Comparison of ENCODE assay signal across 7 mouse cellular contexts in the genomic region with DNA sequence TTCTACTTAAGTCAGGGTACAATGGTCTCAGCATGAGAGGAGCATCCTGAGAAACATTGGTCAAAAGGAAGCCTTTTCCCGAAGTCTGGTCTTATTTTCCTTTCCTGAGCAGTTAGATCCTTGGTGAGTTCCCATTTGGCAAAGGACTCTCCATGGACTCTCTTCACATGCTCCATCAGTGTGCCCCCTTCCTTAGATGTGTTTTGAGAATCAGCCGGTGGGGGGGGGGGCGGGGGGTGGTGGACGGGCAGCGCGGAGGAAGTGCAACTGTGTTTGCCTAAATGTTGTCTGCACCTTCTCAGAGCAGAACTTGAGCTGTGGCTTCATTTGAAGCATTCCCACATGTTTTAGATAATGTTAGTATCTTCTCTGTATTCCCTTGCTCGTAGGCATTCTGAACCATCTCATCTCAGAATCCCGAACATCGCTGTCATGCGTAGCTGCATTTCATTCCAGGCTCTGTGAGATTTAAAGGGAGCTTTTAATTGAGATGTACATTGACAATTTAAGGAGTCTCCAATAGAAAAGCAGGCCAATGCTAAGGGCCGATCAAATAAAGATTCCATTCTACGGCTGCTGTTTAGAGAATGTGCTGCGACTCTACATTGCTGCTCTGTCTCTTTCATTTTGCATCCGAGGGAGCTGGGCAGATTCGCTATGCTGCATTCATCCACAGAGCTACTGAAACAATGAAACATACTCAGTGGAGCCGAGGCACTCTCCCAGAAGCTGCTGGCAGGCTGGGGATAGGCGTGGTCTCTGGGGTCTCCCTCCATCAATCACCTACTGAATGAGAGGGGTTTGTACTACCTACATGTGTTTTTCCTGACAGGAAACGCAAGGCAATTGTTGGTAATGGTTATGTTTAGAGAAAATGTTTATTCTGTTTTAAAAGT.
DNase-seq lines count a peak whose midpoint lies in the region; ATAC-seq and TF ChIP-seq lines count a peak whose summit lies in the region.

No protein-coding gene starts in this region.

- TF ChIP-seq CTCF in lung, postnatal 0 days (IDR thresholded peaks at IDR 0.05), result no peak

- H3K4me2 ChIP-seq in embryonic facial prominence, embryonic 12.5 days (replicated peaks), result peak overlapping the region; percentile 28; the same call in 1 of the 2 replicates
- H3K4me2 ChIP-seq in lung, postnatal 0 days (replicated peaks; ENCODE audit: low read depth, low read length), result peak overlapping the region; percentile 14; the same call in 1 of the 2 replicates
- no peak overlapping the region for H3K4me2 ChIP-seq in heart, embryonic 12.5 days
- no peak overlapping the region for H3K4me2 ChIP-seq in kidney, embryonic 15.5 days

- no peak for ATAC-seq in embryonic facial prominence, embryonic 12.5 days (ENCODE audit: insufficient number of reproducible peaks, insufficient read depth, low FRiP score, low TSS enrichment)
- peak; percentile 92 for ATAC-seq in lung, postnatal 0 days
- no peak for ATAC-seq in heart, embryonic 12.5 days (ENCODE audit: insufficient number of reproducible peaks, low FRiP score)
- ATAC-seq in kidney, embryonic 15.5 days (replicated peaks; ENCODE audit: low FRiP score), result no peak

- WGBS in embryonic facial prominence, embryonic 12.5 days, result 44% methylated on average over 18 of the region's 18 CpGs
- WGBS in hindbrain, embryonic 10.5 days, result 33% methylated on average over 18 of the region's 18 CpGs
- 43% methylated on average over 18 of the region's 18 CpGs for WGBS in lung, postnatal 0 days
- 62% methylated on average over 18 of the region's 18 CpGs for WGBS in heart, embryonic 12.5 days
- WGBS in kidney, embryonic 15.5 days, result 73% methylated on average over 18 of the region's 18 CpGs

- H3K9ac ChIP-seq in embryonic facial prominence, embryonic 12.5 days, result no peak overlapping the region
- no peak overlapping the region for H3K9ac ChIP-seq in lung, postnatal 0 days (replicated peaks; ENCODE audit: low read depth)
- no peak overlapping the region for H3K9ac ChIP-seq in heart, embryonic 12.5 days
- no peak overlapping the region for H3K9ac ChIP-seq in kidney, embryonic 15.5 days

- H3K4me3 ChIP-seq in embryonic facial prominence, embryonic 12.5 days, result no peak overlapping the region
- H3K4me3 ChIP-seq in hindbrain, embryonic 10.5 days, result peak overlapping the region; percentile 42
- 0 out of 2 replicates have a peak overlapping the region, but pooled peaks have one; percentile 10 for H3K4me3 ChIP-seq in lung, postnatal 0 days (ENCODE audit: low read depth, low read length)
- H3K4me3 ChIP-seq in heart, embryonic 12.5 days, result no peak overlapping the region
- no peak overlapping the region for H3K4me3 ChIP-seq in kidney, embryonic 15.5 days (replicated peaks)

- H3K9me3 ChIP-seq in embryonic facial prominence, embryonic 12.5 days, result no peaks in the 10 kb centered on the region
- H3K9me3 ChIP-seq in hindbrain, embryonic 10.5 days, result no peaks in the 10 kb centered on the region
- H3K9me3 ChIP-seq in lung, postnatal 0 days (ENCODE audit: low read length), result no peaks in the 10 kb centered on the region
- no peaks in the 10 kb centered on the region for H3K9me3 ChIP-seq in heart, embryonic 12.5 days (replicated peaks)
- no peaks in the 10 kb centered on the region for H3K9me3 ChIP-seq in kidney, embryonic 15.5 days (replicated peaks)

- no peaks in the 10 kb centered on the region for H3K36me3 ChIP-seq in embryonic facial prominence, embryonic 12.5 days
- H3K36me3 ChIP-seq in hindbrain, embryonic 10.5 days, result no peaks in the 10 kb centered on the region
- no peaks in the 10 kb centered on the region for H3K36me3 ChIP-seq in lung, postnatal 0 days (ENCODE audit: insufficient read depth, low read length)
- no peaks in the 10 kb centered on the region for H3K36me3 ChIP-seq in heart, embryonic 12.5 days
- H3K36me3 ChIP-seq in kidney, embryonic 15.5 days, result no peaks in the 10 kb centered on the region

- H3K4me1 ChIP-seq in embryonic facial prominence, embryonic 12.5 days, result peaks cover 7% of the 10 kb centered on the region; the same call in 1 of the 2 replicates
- H3K4me1 ChIP-seq in hindbrain, embryonic 10.5 days (replicated peaks), result peaks cover 19% of the 10 kb centered on the region
- no peaks in the 10 kb centered on the region for H3K4me1 ChIP-seq in lung, postnatal 0 days (ENCODE audit: insufficient read depth, low read depth, low read length)
- no peaks in the 10 kb centered on the region for H3K4me1 ChIP-seq in heart, embryonic 12.5 days (replicated peaks)
- no peaks in the 10 kb centered on the region; the same call in 1 of the 2 replicates for H3K4me1 ChIP-seq in kidney, embryonic 15.5 days

- DNase-seq in hindbrain, embryonic 10.5 days (ENCODE audit: low spot score), result peak; percentile 52
- DNase-seq in lung, postnatal 0 days (ENCODE audit: low spot score), result peak; percentile 53
- peak; percentile 41 for DNase-seq in retina, embryonic 14.5 days (ENCODE audit: low spot score)
- no peak for DNase-seq in liver

- no peak overlapping the region for H3K27ac ChIP-seq in embryonic facial prominence, embryonic 12.5 days
- H3K27ac ChIP-seq in hindbrain, embryonic 10.5 days, result peak overlapping the region; percentile 70
- H3K27ac ChIP-seq in lung, postnatal 0 days (ENCODE audit: low read length), result no peak overlapping the region
- no peak overlapping the region for H3K27ac ChIP-seq in heart, embryonic 12.5 days (ENCODE audit: poor library complexity, severe bottlenecking)
- no peak overlapping the region for H3K27ac ChIP-seq in kidney, embryonic 15.5 days

- TF ChIP-seq EP300 in lung, postnatal 0 days (IDR thresholded peaks at IDR 0.05), result peak; percentile 61

- H3K27me3 ChIP-seq in embryonic facial prominence, embryonic 12.5 days, result no peaks in the 10 kb centered on the region
- H3K27me3 ChIP-seq in hindbrain, embryonic 10.5 days (ENCODE audit: insufficient read depth, poor library complexity, severe bottlenecking), result no peaks in the 10 kb centered on the region
- H3K27me3 ChIP-seq in lung, postnatal 0 days (replicated peaks; ENCODE audit: insufficient read depth, low read length), result no peaks in the 10 kb centered on the region
- no peaks in the 10 kb centered on the region for H3K27me3 ChIP-seq in heart, embryonic 12.5 days (replicated peaks)
- no peaks in the 10 kb centered on the region for H3K27me3 ChIP-seq in kidney, embryonic 15.5 days

Comparison
In these comparisons a context has a peak if more than half of its experiments do, and no peak if none do; other contexts are left out.
1. H3K4me2 ChIP-seq: peak in embryonic facial prominence, embryonic 12.5 days (single experiment) and lung, postnatal 0 days (single experiment); none in heart, embryonic 12.5 days (single experiment) and kidney, embryonic 15.5 days (single experiment).
2. H3K4me3 ChIP-seq: peak in hindbrain, embryonic 10.5 days (single experiment) and lung, postnatal 0 days (single experiment); none in embryonic facial prominence, embryonic 12.5 days (single experiment), heart, embryonic 12.5 days (single experiment) and kidney, embryonic 15.5 days (single experiment).